Mouse (Mus musculus) hindbrain, postnatal 0 days (tissue): ENCODE results near the gene Fgfr2. TPM values are rescaled to one million over a fixed set of nuclear protein-coding genes. Genes with fewer than 3 reads are reported as not detected.

Experiments used
- ATAC-seq: fragments of 200-750 bp; cut with Nextera tagmentation; 2 replicates; pipeline ENCODE4 v1.8.0; 2017; ENCODE audit warnings: mild to moderate bottlenecking, moderate TSS enrichment, moderate library complexity
- DNase-seq: peaks from one replicate; pipeline ENCODE4 v3.0.0-alpha.2; 2015; ENCODE audit warnings: low spot score
- H3K27ac ChIP-seq: fragments of 300-500 bp; sonication (generic); 2 replicates; pipeline ENCODE4 v1.5.1; 2014; ENCODE audit warnings: mild to moderate bottlenecking
- H3K27me3 ChIP-seq: fragments of 300-500 bp; sonication (generic); 2 replicates; pipeline ENCODE4 v1.6.1; 2014; ENCODE audit warnings: low read length, mixed read lengths; ENCODE audit not compliant: insufficient read depth
- H3K36me3 ChIP-seq: fragments of 300-500 bp; sonication (generic); 2 replicates; pipeline ENCODE4 v1.6.1; 2014; ENCODE audit warnings: low read length, mixed read lengths; ENCODE audit not compliant: insufficient read depth
- H3K4me1 ChIP-seq: fragments of 300-500 bp; sonication (generic); 2 replicates; pipeline ENCODE4 v1.6.1; 2014; ENCODE audit warnings: antibody characterized with exemption, low read length, mixed read lengths; ENCODE audit not compliant: insufficient read depth
- H3K4me2 ChIP-seq: fragments of 300-500 bp; sonication (generic); 2 replicates; pipeline ENCODE4 v1.6.1; 2014; ENCODE audit warnings: low read depth, mild to moderate bottlenecking, low read length, moderate library complexity, mixed read lengths
- H3K4me3 ChIP-seq: fragments of 300-500 bp; sonication (generic); 2 replicates; pipeline ENCODE4 v1.5.1; 2014; ENCODE audit warnings: low read length
- H3K9ac ChIP-seq: fragments of 300-500 bp; sonication (generic); replicated peaks from 2 replicates; pipeline ENCODE4 v1.6.1; 2014; ENCODE audit warnings: mild to moderate bottlenecking, low read length, moderate library complexity, mixed read lengths
- H3K9me3 ChIP-seq: fragments of 300-500 bp; sonication (generic); 2 replicates; pipeline ENCODE4 v1.6.1; 2016; ENCODE audit warnings: low read length, mixed read lengths
- CTCF ChIP-seq: IDR thresholded peaks from 2 replicates; pipeline ENCODE4 v1.5.1; 2016; ENCODE audit warnings: antibody characterized with exemption, control low read depth, low read depth
- WGBS: fragments of 180-500 bp; shearing (Covaris S2); extraction: QIAGEN DNeasy Blood & Tissue Kit; methylation state at CpG from one replicate; pipeline ENCODE4 v1.1.7; 2014; 5-methylcytosine and 5-hydroxymethylcytosine counted together
- polyA plus RNA-seq: library from polyadenylated mRNA; unstranded; fragments of >200 nt; fragmentation: Nextera tagmentation; extraction: Ambion mirVana; gene quantifications from 2 replicates; pipeline ENCODE4 v1.2.1, GENCODE M21; 2015
- total RNA-seq: library from RNA; depleted of rRNA; stranded (reverse); fragments of >200 nt; gene quantifications from 2 replicates; pipeline ENCODE4 v1.2.3, GENCODE M21; 2014

The Fgfr2 gene
- total and polyA plus RNA-seq, 2 experiments from 2014 or later, result 17.3 to 49.0 TPM

- no peak for TF ChIP-seq CTCF
- WGBS, result 57% methylated on average over 7 of the region's 7 CpGs
- Histone ChIP-seq H3K4me3 (no peak overlapping the region), H3K27me3 (no peaks in the 10 kb centered on the region), H3K4me1 (no peaks in the 10 kb centered on the region), H3K9me3 (no peaks in the 10 kb centered on the region), H3K4me2 (no peak overlapping the region), H3K36me3 (no peaks in the 10 kb centered on the region), H3K9ac (no peak overlapping the region), H3K27ac (no peak overlapping the region)
- DNase-seq (no peak), ATAC-seq (no peak)
Measured at GRCm38 (mm10) chr7:132396661-132397322, 726.4 kb downstream of the Fgfr2 start.

- TF ChIP-seq CTCF, result no peak
- H3K4me3 ChIP-seq, result no peak overlapping the region
- no peaks in the 10 kb centered on the region for H3K4me1 ChIP-seq
- no peak overlapping the region for H3K27ac ChIP-seq
- DNase-seq (no peak), ATAC-seq (no peak)
- no peaks in the 10 kb centered on the region for H3K9me3 ChIP-seq
- H3K4me2 ChIP-seq, result no peak overlapping the region
- H3K27me3 ChIP-seq, result no peaks in the 10 kb centered on the region
- no peak overlapping the region for H3K9ac ChIP-seq
- no peaks in the 10 kb centered on the region for H3K36me3 ChIP-seq
Measured at GRCm38 (mm10) chr7:132393582-132394175, 729.5 kb downstream of the Fgfr2 start.

DNA sequence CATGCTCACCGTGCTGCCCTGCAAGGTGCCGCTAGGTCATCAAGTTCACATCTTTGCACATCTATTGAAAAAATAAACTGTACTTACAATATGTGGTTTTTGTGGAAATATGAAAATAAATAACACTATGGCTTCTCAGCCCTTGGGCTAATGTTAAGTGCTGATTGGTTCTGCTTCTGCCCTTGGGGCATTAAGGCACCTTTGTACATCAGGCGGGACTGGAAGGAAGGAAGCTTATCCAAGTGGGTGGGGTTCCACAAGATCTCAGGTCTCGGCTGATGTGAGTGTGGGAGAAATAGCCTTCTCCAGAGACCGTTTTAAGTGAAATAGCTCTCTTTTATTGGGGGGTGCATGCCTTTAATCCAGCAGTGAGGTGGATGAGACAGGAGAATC is 730.1 kb downstream of the Fgfr2 start:
- H3K27me3 ChIP-seq, result no peaks in the 10 kb centered on the region
- no peak overlapping the region for H3K4me2 ChIP-seq
- no peak for ATAC-seq
- TF ChIP-seq CTCF, result no peak
- no peak for DNase-seq
- H3K36me3 ChIP-seq, result no peaks in the 10 kb centered on the region
- no peaks in the 10 kb centered on the region for H3K4me1 ChIP-seq
- H3K4me3 ChIP-seq, result no peak overlapping the region
- 82% methylated on average over 5 of the region's 5 CpGs for WGBS
- no peak overlapping the region for H3K27ac ChIP-seq
- H3K9ac ChIP-seq, result no peak overlapping the region
- no peaks in the 10 kb centered on the region for H3K9me3 ChIP-seq

DNA sequence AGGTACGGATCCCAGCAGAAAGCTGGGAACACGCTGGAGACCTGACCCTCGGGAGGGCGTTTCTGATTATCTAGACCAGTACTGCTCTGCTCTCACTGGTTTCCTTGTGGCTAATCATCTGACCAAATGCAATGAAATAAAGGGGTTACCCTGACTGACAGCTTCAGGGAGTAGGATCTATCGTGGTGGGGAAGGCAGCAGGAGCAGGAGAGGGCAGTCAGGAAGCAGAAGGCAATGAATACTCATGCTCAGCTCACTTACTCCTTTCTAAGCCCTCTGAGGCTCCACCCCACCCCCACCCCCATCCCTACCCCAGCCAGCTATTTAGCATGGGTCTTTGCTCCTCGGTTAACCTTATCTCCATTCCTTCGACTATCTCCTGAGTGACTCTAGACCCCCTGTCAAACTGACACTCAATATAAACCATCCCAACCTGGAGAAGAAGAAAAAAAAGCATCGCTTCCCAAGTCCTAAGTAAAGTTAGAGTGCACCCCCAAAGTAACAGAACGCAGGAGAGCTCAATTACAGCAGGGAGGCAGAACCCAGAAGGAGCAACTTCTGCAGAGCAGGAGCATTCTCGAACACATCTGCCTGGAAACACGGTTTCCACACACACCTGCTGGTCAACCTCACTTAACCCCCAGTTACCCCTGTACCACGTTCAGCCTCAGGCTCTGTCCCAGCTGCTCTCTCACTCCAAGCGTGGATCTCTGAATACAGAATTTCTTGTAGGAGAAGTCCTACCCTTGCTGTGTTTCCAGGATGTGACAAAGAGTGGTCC is 730.7 kb downstream of the Fgfr2 start:
- ATAC-seq, result no peak
- no peaks in the 10 kb centered on the region for H3K9me3 ChIP-seq
- no peaks in the 10 kb centered on the region for H3K4me1 ChIP-seq
- no peaks in the 10 kb centered on the region for H3K36me3 ChIP-seq
- TF ChIP-seq CTCF, result no peak
- no peak overlapping the region for H3K4me2 ChIP-seq
- no peak overlapping the region for H3K9ac ChIP-seq
- H3K4me3 ChIP-seq, result no peak overlapping the region
- 77% methylated on average over 13 of the region's 13 CpGs for WGBS
- DNase-seq, result no peak
- H3K27ac ChIP-seq, result no peak overlapping the region
- no peaks in the 10 kb centered on the region for H3K27me3 ChIP-seq

GRCm38 (mm10) chr7:132389473-132389872 is 733.7 kb downstream of the Fgfr2 start:
- Histone ChIP-seq H3K9me3 (no peaks in the 10 kb centered on the region), H3K4me1 (peaks cover 6% of the 10 kb centered on the region; the same call in 1 of the 2 replicates), H3K4me2 (no peak overlapping the region), H3K36me3 (no peaks in the 10 kb centered on the region), H3K4me3 (no peak overlapping the region), H3K27ac (no peak overlapping the region), H3K9ac (no peak overlapping the region), H3K27me3 (no peaks in the 10 kb centered on the region)
- DNase-seq (no peak), ATAC-seq (no peak)
- 67% methylated on average over 7 of the region's 7 CpGs for WGBS
- TF ChIP-seq CTCF, result no peak

GRCm38 (mm10) chr7:132387507-132387906 is 735.6 kb downstream of the Fgfr2 start:
- H3K4me3 ChIP-seq, result no peak overlapping the region
- H3K9ac ChIP-seq, result no peak overlapping the region
- DNase-seq (no peak), ATAC-seq (no peak)
- H3K4me2 ChIP-seq, result no peak overlapping the region
- H3K4me1 ChIP-seq, result peaks cover 6% of the 10 kb centered on the region; the same call in 1 of the 2 replicates
- no peak overlapping the region for H3K27ac ChIP-seq
- WGBS, result 76% methylated on average over 5 of the region's 5 CpGs
- H3K9me3 ChIP-seq, result no peaks in the 10 kb centered on the region
- no peaks in the 10 kb centered on the region for H3K36me3 ChIP-seq
- TF ChIP-seq CTCF, result no peak
- no peaks in the 10 kb centered on the region for H3K27me3 ChIP-seq
